Mouse (Mus musculus) liver, embryonic 14.5 days (tissue): Measurements from ENCODE around the gene Tmem233.
A peak's percentile ranks its signal among the peaks of the same experiment; 100 is the strongest.

Experiments
- CTCF ChIP-seq: IDR thresholded peaks from 2 replicates; pipeline ENCODE4 v1.5.1; 2016; ENCODE audit warnings: antibody characterized with exemption, low read depth, control low read depth
- EP300 ChIP-seq: IDR thresholded peaks from 2 replicates; pipeline ENCODE4 v1.6.1; 2016; ENCODE audit warnings: antibody characterized with exemption, low read depth

DNA sequence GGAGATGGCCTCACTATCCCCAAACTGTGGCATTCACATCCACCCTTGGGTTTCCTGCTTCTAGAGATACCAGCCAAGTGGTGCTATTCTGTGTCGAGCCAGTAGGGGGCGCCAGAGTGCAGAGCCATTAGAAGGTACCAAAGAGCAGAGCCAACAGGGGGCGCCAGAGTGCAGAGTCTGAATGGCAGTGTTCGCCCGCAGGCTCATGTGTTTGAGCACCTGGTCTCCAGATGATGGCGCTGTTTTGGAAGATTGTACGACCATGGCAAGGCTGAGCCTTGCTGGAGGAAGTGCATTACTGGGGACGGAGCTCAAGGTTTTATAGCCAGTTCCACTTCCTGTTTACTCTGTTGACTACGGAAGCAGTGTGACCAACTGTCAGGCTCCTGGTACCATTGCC lies 33.5 kb upstream of the Tmem233 start:
- peak; percentile 100 for TF ChIP-seq CTCF
- TF ChIP-seq EP300: no peak
